Mouse (Mus musculus) limb, embryonic 11.5 days (tissue): ENCODE measurements around the gene Pcdh17. TPM values are rescaled to one million over a fixed set of nuclear protein-coding genes. Genes with fewer than 3 reads are reported as not detected.

Source experiments
- ATAC-seq: fragments of 200-750 bp; cut with Nextera tagmentation; 2 replicates; pipeline ENCODE4 v1.8.0; 2017; ENCODE audit warnings: low read depth; ENCODE audit not compliant: insufficient number of reproducible peaks, low FRiP score, low TSS enrichment
- DNase-seq: peaks from one replicate; pipeline ENCODE4 v3.0.0-alpha.2; 2015; ENCODE audit warnings: low spot score
- H3K27ac ChIP-seq: fragments of 300-500 bp; sonication (generic); replicated peaks from 2 replicates; pipeline ENCODE4 v1.5.1; 2014; ENCODE audit warnings: low read depth, mild to moderate bottlenecking, low read length
- H3K27me3 ChIP-seq: fragments of 300-500 bp; sonication (generic); 2 replicates; pipeline ENCODE4 v1.6.1; 2014; ENCODE audit warnings: mild to moderate bottlenecking, low read length, mixed read lengths; ENCODE audit not compliant: control insufficient read depth, insufficient read depth
- H3K36me3 ChIP-seq: fragments of 300-500 bp; sonication (generic); 2 replicates; pipeline ENCODE4 v1.6.1; 2014; ENCODE audit warnings: mild to moderate bottlenecking, low read length, moderate library complexity, mixed read lengths; ENCODE audit not compliant: control insufficient read depth, insufficient read depth
- H3K4me1 ChIP-seq: fragments of 300-500 bp; sonication (generic); 2 replicates; pipeline ENCODE4 v1.6.1; 2014; ENCODE audit warnings: low read length, mixed read lengths; ENCODE audit not compliant: control insufficient read depth, insufficient read depth
- H3K4me2 ChIP-seq: fragments of 300-500 bp; sonication (generic); 2 replicates; pipeline ENCODE4 v1.6.1; 2014; ENCODE audit warnings: low read depth, mild to moderate bottlenecking, moderate library complexity; ENCODE audit not compliant: severe bottlenecking
- H3K4me3 ChIP-seq: fragments of 300-500 bp; sonication (generic); 2 replicates; pipeline ENCODE4 v1.5.1; 2014; ENCODE audit warnings: low read depth, low read length
- H3K9ac ChIP-seq: fragments of 300-500 bp; sonication (generic); 2 replicates; pipeline ENCODE4 v1.6.1; 2014; ENCODE audit warnings: mild to moderate bottlenecking, low read length
- H3K9me3 ChIP-seq: fragments of 300-500 bp; sonication (generic); 2 replicates; pipeline ENCODE4 v1.6.1; 2016; ENCODE audit warnings: low read length; ENCODE audit not compliant: control insufficient read depth
- WGBS: fragments of 180-500 bp; shearing (Covaris S2); extraction: QIAGEN DNeasy Blood & Tissue Kit; methylation state at CpG from one replicate; pipeline ENCODE4 v1.1.7; 2014; 5-methylcytosine and 5-hydroxymethylcytosine counted together
- polyA plus RNA-seq: library from polyadenylated mRNA; unstranded; fragments of >200 nt; fragmentation: Nextera tagmentation; extraction: Ambion mirVana; gene quantifications from 2 replicates; pipeline ENCODE4 v1.2.1, GENCODE M21; 2014

Gene Pcdh17
- polyA plus RNA-seq, 1 experiment from 2014 or later = 6.4 TPM

GRCm38 (mm10) chr14:84454074-84454845, 10.9 kb downstream of the Pcdh17 start:
- Histone ChIP-seq H3K9me3 (no peaks in the 10 kb centered on the region), H3K9ac (no peak overlapping the region), H3K4me2 (no peak overlapping the region), H3K27me3 (no peaks in the 10 kb centered on the region), H3K36me3 (no peaks in the 10 kb centered on the region), H3K4me3 (no peak overlapping the region), H3K27ac (no peak overlapping the region), H3K4me1 (no peaks in the 10 kb centered on the region)
- WGBS = 64% methylated on average over 4 of the region's 4 CpGs
- 0 out of 2 replicates have a peak, but pooled peaks have one; percentile 57 for ATAC-seq
- DNase-seq = no peak

GRCm38 (mm10) chr14:84475491-84475890, 32.1 kb downstream of the Pcdh17 start:
- Histone ChIP-seq H3K27me3 (no peaks in the 10 kb centered on the region), H3K27ac (no peak overlapping the region), H3K4me2 (no peak overlapping the region), H3K9me3 (no peaks in the 10 kb centered on the region), H3K4me3 (no peak overlapping the region), H3K9ac (no peak overlapping the region), H3K36me3 (no peaks in the 10 kb centered on the region), H3K4me1 (no peaks in the 10 kb centered on the region)
- no peak for DNase-seq
- no peak for ATAC-seq
- WGBS = 86% methylated on average over 1 of the region's 1 CpGs

- WGBS = 89% methylated on average over 8 of the region's 8 CpGs
- no peak overlapping the region for H3K4me2 ChIP-seq
- no peak overlapping the region for H3K27ac ChIP-seq
- no peak overlapping the region for H3K9ac ChIP-seq
- H3K36me3 ChIP-seq = no peaks in the 10 kb centered on the region
- DNase-seq = no peak
- H3K4me1 ChIP-seq = no peaks in the 10 kb centered on the region
- no peak overlapping the region for H3K4me3 ChIP-seq
- no peaks in the 10 kb centered on the region for H3K27me3 ChIP-seq
- no peaks in the 10 kb centered on the region for H3K9me3 ChIP-seq
- ATAC-seq = no peak
Observed at GRCm38 (mm10) chr14:84476336-84476735, 33.0 kb downstream of the Pcdh17 start.

GRCm38 (mm10) chr14:84476906-84477305, 33.5 kb downstream of the Pcdh17 start:
- H3K9me3 ChIP-seq = no peaks in the 10 kb centered on the region
- no peaks in the 10 kb centered on the region for H3K4me1 ChIP-seq
- H3K36me3 ChIP-seq = no peaks in the 10 kb centered on the region
- DNase-seq (no peak), ATAC-seq (no peak)
- no peak overlapping the region for H3K9ac ChIP-seq
- H3K4me2 ChIP-seq = no peak overlapping the region
- no peak overlapping the region for H3K27ac ChIP-seq
- WGBS = 86% methylated on average over 4 of the region's 4 CpGs
- H3K4me3 ChIP-seq = no peak overlapping the region
- H3K27me3 ChIP-seq = no peaks in the 10 kb centered on the region

GRCm38 (mm10) chr14:84477411-84477810, 34.0 kb downstream of the Pcdh17 start:
- Histone ChIP-seq H3K4me1 (no peaks in the 10 kb centered on the region), H3K4me2 (no peak overlapping the region), H3K9ac (no peak overlapping the region), H3K27me3 (no peaks in the 10 kb centered on the region), H3K36me3 (no peaks in the 10 kb centered on the region), H3K4me3 (no peak overlapping the region), H3K27ac (no peak overlapping the region), H3K9me3 (no peaks in the 10 kb centered on the region)
- DNase-seq (no peak), ATAC-seq (no peak)
- 74% methylated on average over 13 of the region's 13 CpGs for WGBS

- no peak overlapping the region for H3K4me2 ChIP-seq
- H3K9ac ChIP-seq = no peak overlapping the region
- ATAC-seq (no peak), DNase-seq (no peak)
- H3K4me1 ChIP-seq = no peaks in the 10 kb centered on the region
- H3K36me3 ChIP-seq = no peaks in the 10 kb centered on the region
- no peaks in the 10 kb centered on the region for H3K9me3 ChIP-seq
- no peaks in the 10 kb centered on the region for H3K27me3 ChIP-seq
- WGBS = 85% methylated on average over 6 of the region's 6 CpGs
- no peak overlapping the region for H3K27ac ChIP-seq
- H3K4me3 ChIP-seq = no peak overlapping the region
Observed at GRCm38 (mm10) chr14:84480546-84480945, 37.2 kb downstream of the Pcdh17 start.

GRCm38 (mm10) chr14:84484350-84484749, 41.0 kb downstream of the Pcdh17 start:
- no peak for ATAC-seq
- no peak overlapping the region for H3K9ac ChIP-seq
- 79% methylated on average over 4 of the region's 4 CpGs for WGBS

GRCm38 (mm10) chr14:84511010-84511409, 67.6 kb downstream of the Pcdh17 start:
- ATAC-seq (no peak), DNase-seq (no peak)
- no peak overlapping the region for H3K27ac ChIP-seq
- no peaks in the 10 kb centered on the region for H3K9me3 ChIP-seq
- H3K4me1 ChIP-seq = no peaks in the 10 kb centered on the region
- H3K27me3 ChIP-seq = no peaks in the 10 kb centered on the region
- no peaks in the 10 kb centered on the region for H3K36me3 ChIP-seq
- H3K4me2 ChIP-seq = no peak overlapping the region
- 98% methylated on average over 2 of the region's 2 CpGs for WGBS
- H3K4me3 ChIP-seq = no peak overlapping the region
- no peak overlapping the region for H3K9ac ChIP-seq

More at GRCm38 (mm10) chr14:84484350-84484749, 41.0 kb downstream of the Pcdh17 start:
- H3K27me3 ChIP-seq = no peaks in the 10 kb centered on the region
- no peaks in the 10 kb centered on the region for H3K9me3 ChIP-seq
- no peak overlapping the region for H3K4me2 ChIP-seq
- no peak for DNase-seq
- no peaks in the 10 kb centered on the region for H3K36me3 ChIP-seq
- no peak overlapping the region for H3K4me3 ChIP-seq
- no peaks in the 10 kb centered on the region for H3K4me1 ChIP-seq
- no peak overlapping the region for H3K27ac ChIP-seq

- Histone ChIP-seq H3K9me3 (no peaks in the 10 kb centered on the region), H3K36me3 (no peaks in the 10 kb centered on the region), H3K9ac (no peak overlapping the region), H3K27ac (no peak overlapping the region), H3K4me1 (no peaks in the 10 kb centered on the region), H3K4me2 (no peak overlapping the region), H3K4me3 (no peak overlapping the region), H3K27me3 (no peaks in the 10 kb centered on the region)
- no peak for ATAC-seq
- no peak for DNase-seq
- 46% methylated on average over 2 of the region's 2 CpGs for WGBS
Observed at GRCm38 (mm10) chr14:84532397-84532796, 89.0 kb downstream of the Pcdh17 start.
